Mouse (Mus musculus): Measurements from ENCODE around the gene Gm20388. TPM values are rescaled to one million over a fixed set of nuclear protein-coding genes. Genes with fewer than 3 reads are reported as not detected.

Gm20388 gene
- polyA plus RNA-seq, 1 experiment from 2014 or later, result not detected

DNA sequence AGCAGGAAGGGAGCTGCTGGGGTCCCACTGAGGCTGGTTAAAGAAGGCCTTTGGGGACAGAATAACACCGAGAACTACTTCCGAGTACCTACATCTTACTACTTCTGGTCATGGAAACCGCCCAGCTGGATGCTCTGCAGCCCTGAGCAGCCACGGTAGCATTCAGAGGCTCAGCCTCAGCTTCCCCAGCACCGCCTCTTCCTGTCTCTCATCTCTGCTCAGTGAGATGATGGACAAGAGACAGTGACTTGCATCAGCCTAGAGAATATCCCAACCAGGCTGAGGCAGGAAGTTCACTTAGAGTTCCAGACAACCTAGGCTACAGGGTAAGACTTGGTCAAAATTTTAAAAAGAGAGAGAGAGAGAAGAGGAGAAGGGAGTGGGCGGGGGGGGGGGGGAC lies 3876.0 kb downstream of the Gm20388 start:
- H3K9ac ChIP-seq (ENCODE audit: low read length), result no peak overlapping the region
- 82% methylated on average over 6 of the region's 6 CpGs for WGBS
- no peak overlapping the region for H3K27ac ChIP-seq (ENCODE audit: low read depth, low read length)
- DNase-seq (ENCODE audit: low spot score, missing footprints) (no peak), ATAC-seq (ENCODE audit: low FRiP score) (no peak)
- H3K4me2 ChIP-seq, result no peak overlapping the region
- no peaks in the 10 kb centered on the region for H3K36me3 ChIP-seq (ENCODE audit: control insufficient read depth, insufficient read depth, low read length)
- H3K4me1 ChIP-seq (ENCODE audit: control insufficient read depth, insufficient read depth, low read length), result peaks cover 9% of the 10 kb centered on the region; the same call in 1 of the 2 replicates
- H3K4me3 ChIP-seq (ENCODE audit: low read depth, low read length), result no peak overlapping the region
- H3K9me3 ChIP-seq (ENCODE audit: control insufficient read depth, low read length), result no peaks in the 10 kb centered on the region
- no peaks in the 10 kb centered on the region; the same call in 1 of the 2 replicates for H3K27me3 ChIP-seq (ENCODE audit: control insufficient read depth, insufficient read depth, low read length)

DNA sequence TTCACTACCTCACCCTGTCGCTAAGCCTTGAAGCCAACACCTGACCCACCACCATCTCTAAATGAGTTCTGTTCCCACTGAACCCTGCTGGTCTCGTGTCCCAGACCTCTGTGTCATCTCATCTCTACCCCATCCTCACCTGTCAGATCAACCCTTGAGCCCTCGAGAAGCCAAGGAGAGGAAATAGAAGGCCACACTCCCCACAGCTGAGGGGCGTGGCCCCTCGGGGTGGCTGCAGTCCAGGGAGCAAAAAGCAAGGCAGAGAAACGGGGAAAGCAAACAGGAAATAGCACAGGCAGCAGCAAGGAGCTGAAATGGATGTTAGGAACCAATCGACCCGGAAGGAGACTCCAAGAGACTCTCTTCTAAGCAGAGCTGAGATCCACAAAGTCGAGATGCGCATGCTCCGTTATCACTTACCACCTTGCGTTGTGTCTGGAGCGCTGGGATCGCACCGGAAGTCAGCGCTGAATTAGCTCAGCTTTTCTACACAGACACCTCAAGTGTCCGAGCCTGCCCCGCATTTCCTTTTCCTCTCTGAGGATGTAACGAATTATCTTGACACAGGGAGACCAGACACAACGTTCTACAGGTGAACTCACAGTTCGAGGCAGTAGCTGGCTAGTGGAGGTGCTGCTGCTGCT lies 3876.7 kb downstream of the Gm20388 start:
- WGBS, result 58% methylated on average over 21 of the region's 21 CpGs
- H3K27ac ChIP-seq (ENCODE audit: low read depth, low read length), result no peak overlapping the region
- DNase-seq (ENCODE audit: low spot score, missing footprints) (no peak), ATAC-seq (ENCODE audit: low FRiP score) (no peak)
- H3K36me3 ChIP-seq (ENCODE audit: control insufficient read depth, insufficient read depth, low read length), result no peaks in the 10 kb centered on the region
- H3K4me1 ChIP-seq (ENCODE audit: control insufficient read depth, insufficient read depth, low read length), result peaks cover 13% of the 10 kb centered on the region
- no peak overlapping the region for H3K4me2 ChIP-seq
- H3K9ac ChIP-seq (ENCODE audit: low read length), result no peak overlapping the region
- no peak overlapping the region for H3K4me3 ChIP-seq (ENCODE audit: low read depth, low read length)
- no peaks in the 10 kb centered on the region for H3K9me3 ChIP-seq (ENCODE audit: control insufficient read depth, low read length)
- H3K27me3 ChIP-seq (ENCODE audit: control insufficient read depth, insufficient read depth, low read length), result no peaks in the 10 kb centered on the region; the same call in 1 of the 2 replicates

DNA sequence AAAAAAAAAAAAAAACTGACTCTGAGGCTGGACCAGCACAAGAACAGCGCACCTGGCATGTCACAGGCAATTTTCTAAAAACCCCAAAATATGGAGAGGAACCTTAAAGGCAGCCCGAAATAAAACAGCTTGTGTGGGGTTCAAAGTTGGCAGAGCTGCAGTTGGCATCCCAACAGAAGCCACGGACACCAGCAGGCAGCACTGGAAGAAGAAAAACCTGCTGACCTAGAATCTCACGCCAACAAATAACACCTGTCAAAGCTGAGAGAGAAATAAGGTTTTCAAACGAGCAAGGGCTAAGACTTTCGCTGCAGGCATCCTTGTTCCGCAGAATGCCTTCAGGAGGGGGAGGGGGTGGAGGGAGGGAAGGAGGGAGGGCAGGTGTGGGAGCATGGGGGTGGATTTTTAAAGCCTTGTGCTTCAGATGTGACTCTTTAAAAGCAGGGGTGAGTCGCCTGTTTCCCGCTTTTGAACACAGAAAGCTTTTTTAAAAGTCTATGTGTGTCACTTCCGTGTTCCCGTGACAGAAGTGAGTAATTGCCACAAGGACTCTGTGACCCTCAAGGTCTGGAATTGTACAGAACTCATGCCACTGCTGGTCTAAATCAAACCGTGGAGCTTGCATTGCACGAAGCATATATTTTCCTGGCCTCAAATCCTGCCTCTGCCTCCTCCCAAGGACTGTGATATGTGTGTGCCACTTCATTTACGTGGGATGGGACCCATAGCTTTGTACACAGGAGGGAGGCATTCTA lies 3878.0 kb downstream of the Gm20388 start:
- Histone ChIP-seq H3K4me3 (ENCODE audit: low read depth, low read length) (no peak overlapping the region), H3K4me2 (no peak overlapping the region), H3K27me3 (ENCODE audit: control insufficient read depth, insufficient read depth, low read length) (no peaks in the 10 kb centered on the region), H3K4me1 (ENCODE audit: control insufficient read depth, insufficient read depth, low read length) (peaks cover 13% of the 10 kb centered on the region), H3K27ac (ENCODE audit: low read depth, low read length) (no peak overlapping the region), H3K9me3 (ENCODE audit: control insufficient read depth, low read length) (no peaks in the 10 kb centered on the region), H3K9ac (ENCODE audit: low read length) (no peak overlapping the region), H3K36me3 (ENCODE audit: control insufficient read depth, insufficient read depth, low read length) (no peaks in the 10 kb centered on the region)
- 58% methylated on average over 14 of the region's 14 CpGs for WGBS
- no peak for DNase-seq (ENCODE audit: low spot score, missing footprints)
- ATAC-seq (ENCODE audit: low FRiP score), result no peak

DNA sequence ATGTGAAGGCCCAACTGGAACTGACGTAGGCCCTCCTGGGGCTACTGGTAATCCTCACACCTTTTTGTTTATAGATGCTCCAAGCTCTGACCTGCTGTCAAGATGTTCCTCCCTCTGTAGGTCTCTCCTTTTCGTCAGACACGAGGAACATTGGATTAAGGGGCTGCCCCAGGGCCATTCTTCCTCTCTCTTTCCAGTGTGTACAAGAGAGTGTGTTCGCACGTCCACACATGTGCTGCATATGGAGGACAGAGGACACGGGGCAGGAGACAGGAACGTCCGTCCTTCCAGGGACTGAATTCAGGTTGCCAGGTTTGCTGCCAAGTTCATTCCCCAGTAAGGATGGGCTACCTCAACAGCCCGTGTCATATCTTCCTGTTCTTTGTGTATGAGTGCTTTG lies 3878.8 kb downstream of the Gm20388 start:
- no peak overlapping the region for H3K27ac ChIP-seq (ENCODE audit: low read depth, low read length)
- 76% methylated on average over 9 of the region's 9 CpGs for WGBS

DNA sequence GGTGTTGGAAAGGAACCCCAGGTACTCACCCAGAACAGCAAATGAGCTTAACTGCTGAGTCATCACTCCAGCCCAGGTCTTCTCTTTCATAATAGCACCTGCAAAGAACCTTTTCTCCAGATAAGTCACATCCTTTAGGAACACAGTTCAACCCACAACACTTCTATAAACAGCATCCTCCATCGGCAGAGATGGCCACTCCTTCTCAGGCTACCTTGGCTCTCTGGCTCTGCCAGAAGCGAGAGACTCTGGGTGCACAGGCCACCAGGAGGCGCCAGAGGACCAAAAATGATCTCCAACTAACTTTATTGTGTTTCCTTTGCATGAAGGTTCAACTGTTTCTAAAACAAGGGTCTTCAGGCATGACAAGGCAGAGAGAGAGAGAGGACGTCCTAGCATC lies 3879.3 kb downstream of the Gm20388 start:
- 5% methylated on average over 4 of the region's 4 CpGs for WGBS

More for the DNA sequence above, 3878.8 kb downstream of the Gm20388 start:
- Histone ChIP-seq H3K9ac (ENCODE audit: low read length) (no peak overlapping the region), H3K4me2 (no peak overlapping the region), H3K4me1 (ENCODE audit: control insufficient read depth, insufficient read depth, low read length) (peaks cover 13% of the 10 kb centered on the region), H3K36me3 (ENCODE audit: control insufficient read depth, insufficient read depth, low read length) (no peaks in the 10 kb centered on the region), H3K4me3 (ENCODE audit: low read depth, low read length) (no peak overlapping the region), H3K27me3 (ENCODE audit: control insufficient read depth, insufficient read depth, low read length) (no peaks in the 10 kb centered on the region), H3K9me3 (ENCODE audit: control insufficient read depth, low read length) (no peaks in the 10 kb centered on the region)
- ATAC-seq (ENCODE audit: low FRiP score), result no peak
- no peak for DNase-seq (ENCODE audit: low spot score, missing footprints)

DNA sequence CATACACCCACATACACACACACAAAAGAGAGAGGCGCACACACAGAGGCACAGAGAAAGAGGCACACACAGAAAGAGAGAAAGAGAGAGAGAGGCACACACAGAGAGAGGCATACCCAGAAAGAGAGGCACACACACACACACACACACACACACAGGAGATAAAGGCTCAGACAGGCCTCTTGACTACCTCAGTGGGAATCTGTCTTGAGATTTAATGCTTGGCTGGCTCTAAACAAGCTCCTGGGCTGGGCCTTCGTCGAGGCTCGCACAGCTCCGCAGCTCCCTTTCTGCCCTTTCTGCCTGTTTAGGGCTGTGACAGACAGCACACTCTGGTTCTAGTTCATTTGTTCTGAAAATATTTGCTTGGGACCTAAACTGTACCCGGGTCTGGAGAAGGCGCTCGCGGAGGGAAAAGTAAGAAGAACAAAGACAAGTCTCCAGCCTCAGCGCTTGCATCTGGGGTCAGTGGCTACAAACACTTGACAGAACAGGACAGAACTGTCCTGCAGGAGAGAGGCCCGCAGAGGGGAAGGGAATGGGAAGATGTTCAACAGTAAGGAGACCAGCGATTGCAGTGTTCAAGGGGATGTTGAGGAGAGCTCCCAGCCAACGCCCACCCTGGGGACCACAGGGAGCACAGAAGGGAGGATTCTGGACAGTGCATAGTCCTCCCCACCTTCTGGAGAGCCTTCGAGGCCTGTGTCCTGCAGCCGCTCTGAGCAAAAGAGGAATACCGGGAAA lies 3880.6 kb downstream of the Gm20388 start:
- peaks cover 13% of the 10 kb centered on the region for H3K4me1 ChIP-seq (ENCODE audit: control insufficient read depth, insufficient read depth, low read length)
- H3K36me3 ChIP-seq (ENCODE audit: control insufficient read depth, insufficient read depth, low read length), result no peaks in the 10 kb centered on the region
- no peaks in the 10 kb centered on the region for H3K27me3 ChIP-seq (ENCODE audit: control insufficient read depth, insufficient read depth, low read length)
- ATAC-seq (ENCODE audit: low FRiP score) (peak; percentile 84), DNase-seq (ENCODE audit: low spot score, missing footprints) (peak; percentile 91)
- WGBS, result 22% methylated on average over 16 of the region's 16 CpGs
- peak overlapping the region; percentile 17; the same call in 1 of the 2 replicates for H3K4me2 ChIP-seq
- peak overlapping the region; percentile 87 for H3K27ac ChIP-seq (ENCODE audit: low read depth, low read length)
- peak overlapping the region; percentile 41 for H3K9ac ChIP-seq (ENCODE audit: low read length)
- no peak overlapping the region for H3K4me3 ChIP-seq (ENCODE audit: low read depth, low read length)
- no peaks in the 10 kb centered on the region for H3K9me3 ChIP-seq (ENCODE audit: control insufficient read depth, low read length)

More for the DNA sequence above, 3879.3 kb downstream of the Gm20388 start:
- DNase-seq (ENCODE audit: low spot score, missing footprints), result peak; percentile 99
- H3K36me3 ChIP-seq (ENCODE audit: control insufficient read depth, insufficient read depth, low read length), result no peaks in the 10 kb centered on the region
- ATAC-seq (ENCODE audit: low FRiP score), result no peak
- H3K27me3 ChIP-seq (ENCODE audit: control insufficient read depth, insufficient read depth, low read length), result no peaks in the 10 kb centered on the region
- H3K9me3 ChIP-seq (ENCODE audit: control insufficient read depth, low read length), result no peaks in the 10 kb centered on the region
- H3K4me2 ChIP-seq, result no peak overlapping the region
- no peak overlapping the region for H3K9ac ChIP-seq (ENCODE audit: low read length)
- peaks cover 13% of the 10 kb centered on the region for H3K4me1 ChIP-seq (ENCODE audit: control insufficient read depth, insufficient read depth, low read length)
- H3K4me3 ChIP-seq (ENCODE audit: low read depth, low read length), result no peak overlapping the region
- H3K27ac ChIP-seq (ENCODE audit: low read depth, low read length), result no peak overlapping the region

DNA sequence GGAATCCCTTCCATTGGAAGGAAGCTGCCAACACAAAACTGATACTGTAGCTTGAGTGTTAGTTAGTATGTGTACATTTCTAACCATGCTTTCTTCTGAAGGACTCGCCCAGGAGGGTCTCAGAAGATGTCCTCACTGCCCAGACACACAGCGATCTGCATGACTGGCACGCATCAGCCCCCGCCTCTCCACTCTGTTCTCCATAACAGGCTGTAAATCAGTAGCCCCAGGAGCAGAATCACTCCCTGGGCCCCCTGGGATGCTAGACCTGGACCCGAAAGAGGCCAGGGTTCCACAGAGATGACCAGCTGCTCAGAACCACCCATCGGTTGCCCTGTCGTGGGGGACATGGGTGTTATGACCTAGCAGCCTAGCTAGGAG lies 3881.2 kb downstream of the Gm20388 start:
- H3K27me3 ChIP-seq (ENCODE audit: control insufficient read depth, insufficient read depth, low read length), result no peaks in the 10 kb centered on the region
- H3K36me3 ChIP-seq (ENCODE audit: control insufficient read depth, insufficient read depth, low read length), result no peaks in the 10 kb centered on the region
- H3K4me1 ChIP-seq (ENCODE audit: control insufficient read depth, insufficient read depth, low read length), result peaks cover 13% of the 10 kb centered on the region
- H3K9ac ChIP-seq (ENCODE audit: low read length), result peak overlapping the region; percentile 39; the same call in 1 of the 2 replicates
- DNase-seq (ENCODE audit: low spot score, missing footprints) (no peak), ATAC-seq (ENCODE audit: low FRiP score) (no peak)
- no peaks in the 10 kb centered on the region for H3K9me3 ChIP-seq (ENCODE audit: control insufficient read depth, low read length)
- H3K4me3 ChIP-seq (ENCODE audit: low read depth, low read length), result no peak overlapping the region
- peak overlapping the region; percentile 87 for H3K27ac ChIP-seq (ENCODE audit: low read depth, low read length)
- H3K4me2 ChIP-seq, result no peak overlapping the region; the same call in 1 of the 2 replicates
- WGBS, result 68% methylated on average over 7 of the region's 7 CpGs

DNA sequence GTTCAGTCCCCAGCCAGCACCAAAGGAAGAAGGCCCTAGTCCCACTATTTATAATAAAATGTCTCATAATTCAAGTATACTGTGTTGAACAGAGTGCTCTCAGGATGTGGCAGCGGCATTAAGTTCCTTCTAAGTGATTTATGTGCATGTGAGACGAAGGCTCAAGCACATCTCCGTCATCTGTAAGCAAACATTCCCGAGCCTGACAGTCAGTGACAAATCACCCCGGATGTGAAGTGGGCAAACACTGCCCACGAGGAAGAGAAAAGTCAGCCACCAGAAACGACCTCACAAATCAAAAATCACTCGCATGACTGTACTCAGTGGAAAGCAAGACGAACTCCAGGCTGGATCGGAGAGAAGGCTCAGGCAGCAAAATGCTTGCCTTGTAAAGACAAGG lies 3883.3 kb downstream of the Gm20388 start:
- ATAC-seq (ENCODE audit: low FRiP score) (no peak), DNase-seq (ENCODE audit: low spot score, missing footprints) (no peak)
- Histone ChIP-seq H3K9me3 (ENCODE audit: control insufficient read depth, low read length) (no peaks in the 10 kb centered on the region), H3K4me1 (ENCODE audit: control insufficient read depth, insufficient read depth, low read length) (peaks cover 13% of the 10 kb centered on the region), H3K36me3 (ENCODE audit: control insufficient read depth, insufficient read depth, low read length) (no peaks in the 10 kb centered on the region), H3K27me3 (ENCODE audit: control insufficient read depth, insufficient read depth, low read length) (no peaks in the 10 kb centered on the region), H3K4me3 (ENCODE audit: low read depth, low read length) (no peak overlapping the region), H3K9ac (ENCODE audit: low read length) (no peak overlapping the region), H3K27ac (ENCODE audit: low read depth, low read length) (no peak overlapping the region), H3K4me2 (no peak overlapping the region)
- 80% methylated on average over 10 of the region's 10 CpGs for WGBS

DNA sequence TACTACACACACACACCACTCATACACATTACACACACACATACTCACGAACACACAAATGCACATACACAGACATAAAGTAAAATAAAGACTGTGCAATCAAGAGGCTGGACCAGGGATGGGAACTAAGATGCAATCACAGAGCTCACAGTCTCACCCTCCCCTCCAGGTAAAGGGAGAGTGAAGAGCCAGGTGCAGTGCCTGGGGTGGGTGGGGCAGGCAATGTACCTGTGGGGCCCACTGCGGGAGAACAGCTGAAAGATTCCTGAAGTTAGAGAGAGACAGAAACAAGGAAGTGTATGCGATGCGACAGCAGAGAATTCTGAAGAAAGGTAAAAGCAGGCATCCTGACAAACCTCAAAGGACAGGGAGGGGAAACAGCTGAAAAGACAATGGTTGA lies 3884.1 kb downstream of the Gm20388 start:
- H3K4me1 ChIP-seq (ENCODE audit: control insufficient read depth, insufficient read depth, low read length), result peaks cover 13% of the 10 kb centered on the region
- H3K4me2 ChIP-seq, result no peak overlapping the region
- H3K4me3 ChIP-seq (ENCODE audit: low read depth, low read length), result no peak overlapping the region
- no peak overlapping the region for H3K27ac ChIP-seq (ENCODE audit: low read depth, low read length)
- DNase-seq (ENCODE audit: low spot score, missing footprints) (no peak), ATAC-seq (ENCODE audit: low FRiP score) (no peak)
- no peaks in the 10 kb centered on the region for H3K36me3 ChIP-seq (ENCODE audit: control insufficient read depth, insufficient read depth, low read length)
- no peak overlapping the region for H3K9ac ChIP-seq (ENCODE audit: low read length)
- 86% methylated on average over 4 of the region's 4 CpGs for WGBS
- no peaks in the 10 kb centered on the region for H3K9me3 ChIP-seq (ENCODE audit: control insufficient read depth, low read length)
- H3K27me3 ChIP-seq (ENCODE audit: control insufficient read depth, insufficient read depth, low read length), result no peaks in the 10 kb centered on the region

All from midbrain, embryonic 11.5 days (tissue).